Mouse (Mus musculus): ENCODE data around the gene Lce1k. TPM values are rescaled to one million over a fixed set of nuclear protein-coding genes. Genes with fewer than 3 reads are reported as not detected.

Lce1k gene
- polyA plus RNA-seq (2015; fragmentation: Nextera tagmentation; extraction: Ambion mirVana), result 2.4 TPM in 1 of 2 replicates, not detected in the other

GRCm38 (mm10) chr3:92807791-92808190, at the start of gene Lce1k:
TSS of gene Lce1k (minus strand) at chr3:92807891.

GRCm38 (mm10) chr3:92851186-92851585, 43.5 kb upstream of the Lce1k start, which contains the start of gene Lce1l:
TSS of gene Lce1l (minus strand) at chr3:92851286.

GRCm38 (mm10) chr3:92827108-92827507, 19.4 kb upstream of the Lce1k start, which contains the start of gene Kprp:
TSS of gene Kprp (minus strand) at chr3:92827247.

GRCm38 (mm10) chr3:92790414-92790813, 17.3 kb downstream of the Lce1k start, which contains the start of gene Lce1j:
TSS of gene Lce1j (minus strand) at chr3:92790514.

GRCm38 (mm10) chr3:92778799-92779198, 28.9 kb downstream of the Lce1k start, which contains the start of gene Lce1i:
TSS of gene Lce1i (minus strand) at chr3:92778899.

GRCm38 (mm10) chr3:92764965-92765364, 42.7 kb downstream of the Lce1k start, which contains the start of gene Lce1h:
TSS of gene Lce1h (minus strand) at chr3:92765065.

Other genes with a start within 250 kb of the Lce1k start
- 4.4 TPM in 1 of 2 replicates, not detected in the other for gene Ivl, start 234.2 kb downstream of the Lce1k start, polyA plus RNA-seq (2015; fragmentation: Nextera tagmentation; extraction: Ambion mirVana)
- gene Smcp, start 218.9 kb downstream of the Lce1k start, polyA plus RNA-seq (2015; fragmentation: Nextera tagmentation; extraction: Ambion mirVana), result not detected in 2 replicates
- gene 2210017I01Rik, start 200.4 kb downstream of the Lce1k start, polyA plus RNA-seq (2015; fragmentation: Nextera tagmentation; extraction: Ambion mirVana), result not detected in 2 replicates
- 3.9 TPM in 1 of 2 replicates, not detected in the other for gene Lce6a, start 186.2 kb downstream of the Lce1k start, polyA plus RNA-seq (2015; fragmentation: Nextera tagmentation; extraction: Ambion mirVana)
- 10.0 TPM in 1 of 2 replicates, not detected in the other for gene Lce1a1, start 159.6 kb downstream of the Lce1k start, polyA plus RNA-seq (2015; fragmentation: Nextera tagmentation; extraction: Ambion mirVana)
- gene Lce1b, start 151.0 kb downstream of the Lce1k start, polyA plus RNA-seq (2015; fragmentation: Nextera tagmentation; extraction: Ambion mirVana), result 4.4 TPM in 1 of 2 replicates, not detected in the other
- 22.2 TPM in 1 of 2 replicates, not detected in the other for gene Lce1a2, start 137.6 kb downstream of the Lce1k start, polyA plus RNA-seq (2015; fragmentation: Nextera tagmentation; extraction: Ambion mirVana)
- 19.1 TPM in 1 of 2 replicates, not detected in the other for gene Lce1c, start 128.6 kb downstream of the Lce1k start, polyA plus RNA-seq (2015; fragmentation: Nextera tagmentation; extraction: Ambion mirVana)
- gene Lce1d, start 120.7 kb downstream of the Lce1k start, polyA plus RNA-seq (2015; fragmentation: Nextera tagmentation; extraction: Ambion mirVana), result 4.5 TPM in 1 of 2 replicates, not detected in the other
- 9.5 TPM in 1 of 2 replicates, not detected in the other for gene Lce1e, start 98.8 kb downstream of the Lce1k start, polyA plus RNA-seq (2015; fragmentation: Nextera tagmentation; extraction: Ambion mirVana)
- 9.6 TPM in 1 of 2 replicates, not detected in the other for gene Lce1f, start 87.5 kb downstream of the Lce1k start, polyA plus RNA-seq (2015; fragmentation: Nextera tagmentation; extraction: Ambion mirVana)
- not detected in 2 replicates for gene Gm38119, start 68.8 kb downstream of the Lce1k start, polyA plus RNA-seq (2015; fragmentation: Nextera tagmentation; extraction: Ambion mirVana)
- gene Lce1g, start 55.6 kb downstream of the Lce1k start, polyA plus RNA-seq (2015; fragmentation: Nextera tagmentation; extraction: Ambion mirVana), result 5.5 TPM in 1 of 2 replicates, not detected in the other
- 5.9 TPM in 1 of 2 replicates, not detected in the other for gene Lce1h, start 42.8 kb downstream of the Lce1k start, polyA plus RNA-seq (2015; fragmentation: Nextera tagmentation; extraction: Ambion mirVana)
- gene Lce1i, start 29.0 kb downstream of the Lce1k start, polyA plus RNA-seq (2015; fragmentation: Nextera tagmentation; extraction: Ambion mirVana), result 12.5 TPM in 1 of 2 replicates, not detected in the other
- gene Lce1j, start 17.4 kb downstream of the Lce1k start, polyA plus RNA-seq (2015; fragmentation: Nextera tagmentation; extraction: Ambion mirVana), result 3.5 TPM in 1 of 2 replicates, not detected in the other
- 3.5 TPM in 1 of 2 replicates, not detected in the other for gene Kprp, start 19.4 kb upstream of the Lce1k start, polyA plus RNA-seq (2015; fragmentation: Nextera tagmentation; extraction: Ambion mirVana)
- 8.8 TPM in 1 of 2 replicates, not detected in the other for gene Lce1l, start 43.4 kb upstream of the Lce1k start, polyA plus RNA-seq (2015; fragmentation: Nextera tagmentation; extraction: Ambion mirVana)
- gene 2310050C09Rik, start 62.3 kb upstream of the Lce1k start, polyA plus RNA-seq (2015; fragmentation: Nextera tagmentation; extraction: Ambion mirVana), result 8.3 TPM in 1 of 2 replicates, not detected in the other
- gene Lce3a, start 118.3 kb upstream of the Lce1k start, polyA plus RNA-seq (2015; fragmentation: Nextera tagmentation; extraction: Ambion mirVana), result not detected in 2 replicates
- gene Lce3b, start 125.1 kb upstream of the Lce1k start, polyA plus RNA-seq (2015; fragmentation: Nextera tagmentation; extraction: Ambion mirVana), result not detected in 2 replicates
- 5.2 TPM in 1 of 2 replicates, not detected in the other for gene Lce3c, start 136.6 kb upstream of the Lce1k start, polyA plus RNA-seq (2015; fragmentation: Nextera tagmentation; extraction: Ambion mirVana)
- not detected in 2 replicates for gene Lce3d, start 149.5 kb upstream of the Lce1k start, polyA plus RNA-seq (2015; fragmentation: Nextera tagmentation; extraction: Ambion mirVana)
- gene Lce3e, start 159.2 kb upstream of the Lce1k start, polyA plus RNA-seq (2015; fragmentation: Nextera tagmentation; extraction: Ambion mirVana), result 0.35 TPM in 1 of 2 replicates, not detected in the other
- not detected in 2 replicates for gene Lce3f, start 184.3 kb upstream of the Lce1k start, polyA plus RNA-seq (2015; fragmentation: Nextera tagmentation; extraction: Ambion mirVana)
- gene Crct1, start 207.8 kb upstream of the Lce1k start, polyA plus RNA-seq (2015; fragmentation: Nextera tagmentation; extraction: Ambion mirVana), result 0.22 and 40.8 TPM in 2 replicates
- gene Lce1m, start 211.2 kb upstream of the Lce1k start, polyA plus RNA-seq (2015; fragmentation: Nextera tagmentation; extraction: Ambion mirVana), result 61.0 TPM in 1 of 2 replicates, not detected in the other

Data from skeletal muscle tissue, postnatal 0 days (tissue).